Mouse (Mus musculus) fibroblast of lung, adult 2 months (primary cell): ENCODE data around the gene Scn4b.
A peak's percentile ranks its signal among the peaks of the same experiment; 100 is the strongest.

Experiments
- DNase-seq: peaks from one replicate; pipeline ENCODE4 v3.0.0-alpha.2; 2011; ENCODE audit warnings: low read depth

The Scn4b gene

DNA sequence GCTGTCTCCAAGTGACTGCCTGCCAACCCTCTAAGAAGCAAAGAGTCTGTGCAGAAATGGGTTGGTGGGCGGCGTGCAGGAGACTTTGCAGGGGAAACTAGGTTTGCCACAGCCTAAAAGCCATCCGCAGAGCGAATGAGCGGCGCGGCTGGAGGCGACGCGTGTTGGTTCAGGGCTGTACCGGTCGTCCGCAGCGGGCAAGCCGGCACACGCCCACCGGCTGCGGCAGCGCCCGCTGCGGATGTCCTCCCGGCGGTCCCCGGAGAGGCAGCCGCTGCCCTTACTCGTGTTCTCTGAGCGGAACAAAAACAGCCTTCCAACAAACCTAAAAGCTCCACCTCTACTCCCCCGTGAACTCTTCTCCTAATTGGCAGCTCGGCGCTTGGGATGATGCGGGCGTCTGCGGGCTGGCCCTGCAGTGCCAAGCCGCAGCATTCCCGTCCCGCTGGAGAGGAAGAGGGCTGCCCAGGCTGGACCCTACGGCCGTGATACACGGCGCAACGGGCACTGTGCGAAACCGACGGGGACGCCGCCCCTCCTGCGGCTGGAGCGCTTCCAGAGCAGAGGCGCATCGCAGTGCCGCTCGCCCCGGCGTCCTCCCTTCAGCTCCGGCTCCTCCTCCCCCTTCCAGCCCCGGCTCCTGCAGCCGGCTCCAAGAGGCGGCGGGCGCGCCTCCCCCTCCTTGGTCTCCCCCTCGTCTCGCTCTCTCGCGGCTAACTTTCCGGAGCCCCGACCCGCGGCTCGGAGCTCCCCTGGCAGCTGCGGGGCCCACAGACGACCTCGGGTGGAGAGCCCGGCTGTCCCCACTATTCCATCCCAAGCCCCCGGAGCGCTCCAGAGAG lies at the start of gene Scn4b:
Gene Scn4b (plus strand): TSS at position 205 of the 842 bp plus-strand sequence.
- DNase-seq, result no peak

DNA sequence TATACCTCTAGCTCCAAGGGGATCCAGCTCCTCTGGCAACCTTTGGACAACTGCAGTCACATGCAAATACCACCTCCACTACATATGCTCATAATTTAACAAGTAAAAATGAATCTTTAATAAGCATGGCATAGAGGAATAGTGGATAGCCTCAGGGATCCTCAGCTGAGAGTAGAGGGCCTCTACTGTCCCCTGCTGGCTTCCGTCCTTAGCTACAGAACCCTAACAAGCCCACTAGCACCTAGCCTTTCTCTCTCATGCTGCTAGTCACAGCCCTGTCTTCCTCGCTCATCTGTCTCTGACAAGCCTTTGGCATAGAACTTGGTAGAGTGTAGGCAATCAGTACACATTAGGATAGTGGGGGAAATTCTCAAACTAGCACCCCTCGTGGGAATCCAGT lies 47.4 kb upstream of the Scn4b start:
- DNase-seq, result no peak

DNA sequence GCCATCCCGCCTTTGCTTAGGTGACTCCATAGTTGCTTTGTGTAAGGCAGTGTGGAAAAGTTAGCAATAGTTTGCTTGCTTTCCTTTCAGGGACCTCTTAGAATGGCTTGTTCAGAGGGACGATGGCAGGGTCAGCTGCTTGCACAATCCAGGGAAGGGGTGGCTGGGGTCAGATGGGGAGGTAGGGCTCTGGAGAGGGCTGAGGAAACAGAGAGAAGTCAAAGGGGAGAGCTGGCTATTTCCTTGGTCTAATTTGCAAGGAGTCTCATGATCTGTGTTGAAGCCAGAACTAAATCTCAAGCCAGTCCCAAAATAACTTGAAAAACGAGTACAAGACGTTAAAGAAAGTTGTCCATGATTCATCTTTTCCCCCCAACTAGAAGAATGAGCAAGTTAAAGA lies 45.6 kb upstream of the Scn4b start:
- DNase-seq, result no peak

DNA sequence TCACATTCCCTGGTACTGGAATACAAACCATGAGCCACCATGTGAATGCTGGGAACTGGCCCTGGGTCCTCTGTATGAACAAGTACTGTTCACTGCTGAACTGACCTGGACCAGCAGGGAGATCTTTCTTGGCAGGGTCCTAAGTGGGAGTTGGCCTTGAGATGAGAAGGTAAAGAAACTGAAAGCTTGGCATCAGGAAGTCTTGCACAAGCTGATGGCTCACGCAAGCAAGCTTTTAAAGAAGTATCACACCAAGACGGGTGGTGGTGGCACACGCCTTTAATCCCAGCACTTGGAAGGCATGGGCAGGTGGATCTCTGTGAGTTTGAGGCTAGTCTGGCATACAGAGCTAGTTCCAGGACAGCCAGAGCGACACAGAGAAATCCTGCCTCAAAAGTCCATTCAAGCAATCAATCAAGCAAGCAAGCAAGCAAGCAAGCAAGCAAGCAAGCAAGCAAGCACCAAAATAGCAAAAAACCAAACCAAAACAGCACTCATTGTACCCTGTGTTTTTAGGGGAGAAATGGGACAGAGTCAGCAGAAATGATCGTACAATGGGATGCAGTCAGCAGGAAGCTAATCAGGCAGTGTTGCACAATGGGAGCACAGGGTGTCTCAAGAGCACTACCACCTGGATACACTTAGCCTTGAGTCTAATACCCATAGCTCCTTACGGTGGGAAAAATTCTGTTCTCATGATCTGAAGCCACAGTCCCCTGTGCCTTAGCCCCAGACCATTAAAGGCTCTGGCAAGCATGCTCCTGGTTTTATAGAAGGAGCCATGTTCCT lies 42.9 kb upstream of the Scn4b start:
- no peak for DNase-seq

DNA sequence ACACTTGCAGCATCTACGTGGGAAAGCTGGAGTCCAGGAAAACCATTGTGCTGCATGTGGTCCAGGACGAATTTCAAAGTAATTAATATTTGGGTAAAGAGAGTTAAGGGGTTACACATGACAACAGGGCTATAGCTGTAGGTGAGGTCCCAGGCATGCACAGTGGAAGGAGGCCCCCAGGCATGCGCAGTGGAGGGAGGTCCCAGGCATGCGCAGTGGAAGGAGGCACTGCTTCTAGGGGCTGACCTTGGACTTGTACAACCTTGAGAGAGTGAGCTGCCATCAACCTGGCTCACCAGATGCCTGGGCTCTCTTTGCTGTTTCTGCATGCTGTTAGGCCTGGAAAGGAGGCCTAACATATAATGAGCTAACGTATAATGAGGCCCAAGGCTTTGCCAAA lies 40.3 kb upstream of the Scn4b start:
- no peak for DNase-seq

DNA sequence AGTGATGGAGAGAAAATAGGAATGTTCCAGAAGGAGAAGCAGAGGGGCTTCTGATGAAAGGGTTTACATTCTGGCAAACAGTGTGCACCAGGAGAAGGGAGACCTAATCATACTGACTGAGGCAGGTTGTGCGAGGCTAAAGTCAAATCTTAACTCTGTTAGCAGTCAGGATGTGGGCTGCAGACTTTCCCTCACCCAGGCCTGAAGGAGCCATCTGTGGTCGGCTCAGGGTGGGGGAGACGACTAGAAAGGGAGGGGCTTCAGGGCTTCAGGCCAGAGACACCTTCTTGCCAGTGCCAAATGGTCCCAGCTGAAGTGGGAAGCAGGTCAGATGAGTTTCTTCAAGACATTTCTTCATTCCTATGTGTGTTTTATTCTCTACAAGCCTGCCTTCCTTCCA lies 39.8 kb upstream of the Scn4b start:
- DNase-seq, result no peak

DNA sequence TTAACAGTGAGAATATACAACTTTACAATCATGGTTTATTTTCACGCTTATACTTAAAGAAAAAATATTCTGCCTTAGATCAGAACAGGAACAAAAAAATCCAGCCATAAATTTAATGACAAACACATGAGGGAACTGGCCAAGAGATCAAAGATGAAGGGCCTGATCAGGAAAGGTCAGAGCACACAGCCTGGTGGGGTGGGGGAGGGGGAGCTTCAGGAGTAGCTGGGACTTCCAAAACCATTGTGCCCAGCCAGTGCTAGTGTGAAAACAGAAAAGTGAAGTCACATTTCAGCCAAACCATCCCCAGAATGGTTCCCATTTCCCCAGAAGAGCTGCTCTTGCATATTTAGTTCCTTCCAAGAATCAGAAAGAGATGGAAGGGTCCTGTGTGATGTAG lies 35.7 kb upstream of the Scn4b start:
- no peak for DNase-seq

DNA sequence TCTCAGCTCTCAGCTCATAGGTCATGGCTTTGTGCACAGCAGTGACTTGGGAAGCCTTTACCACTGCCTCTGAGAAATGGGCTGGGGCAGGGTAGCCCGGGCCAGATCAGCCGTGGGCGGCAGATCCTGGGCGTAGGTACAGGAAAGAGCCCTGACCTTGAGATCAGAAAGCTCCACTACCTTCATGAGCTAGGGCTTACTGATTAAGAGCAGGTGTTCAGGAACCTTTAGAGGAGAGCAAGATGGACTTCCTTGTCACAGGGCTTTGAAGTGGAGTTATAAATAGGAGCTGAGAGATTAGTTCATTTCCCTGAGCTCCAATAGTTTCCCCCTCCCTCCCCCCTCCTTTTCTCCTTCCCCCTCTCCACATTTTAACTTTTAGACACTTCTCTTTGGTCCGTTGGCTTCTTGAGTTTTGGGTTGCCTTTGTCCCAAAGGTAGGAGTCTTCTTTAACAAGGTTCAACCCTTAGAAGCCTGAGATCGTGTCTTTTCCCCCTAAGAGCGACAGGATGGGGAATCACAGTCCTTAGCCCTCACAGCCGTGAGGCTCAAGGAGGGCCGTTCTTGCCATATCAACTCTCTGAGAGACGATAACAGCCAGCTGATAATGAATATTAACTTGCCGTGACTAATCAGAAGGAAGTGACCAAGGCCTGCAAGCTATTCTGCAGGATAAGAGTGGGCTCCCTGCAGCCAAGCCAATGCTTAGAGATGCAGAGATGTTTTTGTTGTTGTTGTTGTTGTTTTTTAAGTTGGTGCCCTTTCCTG lies 34.8 kb upstream of the Scn4b start:
- DNase-seq, result no peak

DNA sequence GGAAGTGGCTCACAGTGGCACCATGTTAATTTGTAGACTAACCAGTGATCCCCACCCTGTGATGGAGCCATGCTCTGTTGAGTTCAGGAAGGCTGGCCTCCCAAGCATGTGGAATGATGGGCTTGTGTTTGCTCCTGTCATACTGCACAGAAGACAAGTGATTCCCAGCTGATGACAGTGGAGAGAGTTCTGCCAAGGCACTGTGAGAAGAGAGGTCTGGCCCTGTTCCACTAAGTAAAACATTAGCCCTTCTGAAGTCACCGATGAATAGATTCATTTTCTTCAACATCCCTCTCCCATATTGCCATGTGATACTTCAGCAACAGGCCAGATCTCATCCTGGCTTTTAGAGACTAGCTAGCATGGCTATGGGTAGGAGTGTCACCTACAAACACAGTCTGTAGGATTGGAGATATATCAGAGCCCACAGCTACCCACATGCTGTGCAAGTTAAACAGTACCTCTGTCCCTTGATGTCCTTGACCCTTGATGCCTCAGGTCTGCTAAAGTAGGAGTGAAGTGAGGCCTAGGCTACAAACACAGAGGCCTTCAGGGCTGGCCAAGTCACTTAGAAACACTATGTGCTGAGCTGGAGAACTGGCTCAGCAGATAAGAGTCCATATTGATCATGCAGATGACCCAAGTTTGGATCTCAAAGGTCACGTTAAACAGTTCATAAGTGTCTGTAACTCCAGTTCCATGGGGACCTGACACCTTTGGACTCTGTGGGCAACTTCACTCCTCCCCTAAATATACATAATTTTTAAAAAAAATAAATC lies 32.4 kb upstream of the Scn4b start:
- DNase-seq, result no peak

DNA sequence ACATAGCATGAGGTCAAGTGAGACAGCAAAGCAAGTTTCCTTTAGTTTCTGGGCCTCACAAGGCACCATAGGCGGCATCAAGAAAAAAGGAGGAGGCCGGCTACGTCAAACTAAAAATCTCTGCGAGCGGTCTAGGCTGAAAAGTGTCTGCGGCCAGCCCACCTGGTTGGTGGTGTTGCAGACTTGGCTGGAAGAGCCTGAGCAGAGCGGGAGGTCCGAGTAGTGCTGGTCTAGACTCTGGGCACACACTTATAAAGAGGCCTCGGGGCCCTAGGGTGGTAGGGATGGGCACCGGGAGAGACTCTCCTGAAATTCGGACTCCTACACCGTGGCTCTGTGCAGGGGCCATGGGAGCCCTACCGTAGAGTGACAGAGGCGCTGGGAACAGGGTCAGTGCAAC lies 22.5 kb upstream of the Scn4b start:
- no peak for DNase-seq

DNA sequence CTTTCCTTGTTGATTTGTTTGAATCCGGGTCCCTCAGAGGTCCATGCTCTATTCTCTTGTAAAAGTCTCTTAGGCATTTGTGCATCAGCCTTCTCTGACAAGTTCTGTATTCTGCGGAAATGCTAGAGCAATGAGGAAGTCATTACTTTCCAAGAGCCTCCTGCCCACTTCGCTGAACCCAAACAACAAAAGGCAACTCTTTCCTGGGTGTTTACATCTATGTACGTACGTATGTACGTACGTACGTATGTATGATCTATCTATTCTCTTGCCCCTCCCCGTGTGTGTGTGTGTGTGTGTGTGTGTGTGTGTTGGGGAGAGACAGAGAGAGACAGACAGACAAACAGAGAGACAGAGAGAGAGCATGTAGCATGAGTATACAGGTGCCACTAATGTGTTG lies 21.4 kb upstream of the Scn4b start:
- DNase-seq, result no peak

DNA sequence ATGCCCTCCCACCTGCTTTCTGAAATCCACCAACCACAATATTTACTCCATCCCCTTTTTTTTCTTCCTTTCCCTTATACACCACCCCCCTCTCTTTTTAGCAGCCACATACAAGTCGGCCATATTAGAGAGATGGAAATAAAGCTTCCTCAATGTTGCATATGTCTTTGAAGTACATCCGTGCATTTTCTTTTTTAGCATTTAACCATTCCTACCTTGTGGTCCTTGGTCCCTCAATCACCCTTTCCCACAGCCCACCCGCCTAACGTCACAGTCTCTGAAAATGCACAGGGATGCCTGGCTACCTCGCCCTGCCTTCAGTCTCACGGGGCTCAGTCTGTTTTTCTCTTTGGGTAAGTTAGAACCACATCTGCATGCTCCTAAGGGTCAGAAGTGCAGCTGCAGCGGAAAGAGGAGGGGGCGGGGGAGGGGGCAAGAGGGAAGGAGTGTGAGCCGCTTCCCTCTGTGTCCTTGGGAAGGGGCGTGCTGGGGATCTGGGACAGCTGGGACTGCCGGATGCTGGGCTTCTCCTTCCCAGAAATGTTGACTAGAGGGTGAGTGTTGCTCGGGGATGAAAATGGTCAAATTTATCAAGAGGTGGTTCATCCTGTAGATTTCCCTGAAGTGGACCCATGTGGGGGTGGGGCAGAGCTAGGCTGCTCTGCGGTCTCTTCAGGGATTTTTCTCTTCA lies 20.3 kb upstream of the Scn4b start, which contains the start of gene Scn2b:
Gene Scn2b (plus strand): TSS at position 42 of the 691 bp plus-strand sequence.
- DNase-seq, result no peak

DNA sequence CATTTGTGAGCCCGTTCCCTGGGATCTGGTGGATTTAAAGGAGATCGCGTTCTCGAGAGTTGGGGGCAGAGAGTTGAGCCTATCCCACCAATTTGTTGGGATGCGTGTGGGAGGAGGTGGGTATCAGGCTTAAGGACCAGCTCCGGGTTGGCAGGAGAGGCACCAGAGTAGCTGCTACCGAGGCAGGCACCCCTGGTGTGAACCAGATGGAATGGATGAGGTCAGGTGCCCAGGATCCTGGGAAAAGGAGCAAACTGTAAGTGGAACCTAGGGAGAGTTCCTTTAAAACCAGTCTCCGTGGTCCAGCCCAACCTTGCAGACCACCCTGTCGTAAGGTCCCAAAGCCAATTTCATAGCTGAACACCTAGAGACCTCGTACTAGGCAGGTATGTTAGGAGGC lies 19.6 kb upstream of the Scn4b start:
- DNase-seq, result no peak

DNA sequence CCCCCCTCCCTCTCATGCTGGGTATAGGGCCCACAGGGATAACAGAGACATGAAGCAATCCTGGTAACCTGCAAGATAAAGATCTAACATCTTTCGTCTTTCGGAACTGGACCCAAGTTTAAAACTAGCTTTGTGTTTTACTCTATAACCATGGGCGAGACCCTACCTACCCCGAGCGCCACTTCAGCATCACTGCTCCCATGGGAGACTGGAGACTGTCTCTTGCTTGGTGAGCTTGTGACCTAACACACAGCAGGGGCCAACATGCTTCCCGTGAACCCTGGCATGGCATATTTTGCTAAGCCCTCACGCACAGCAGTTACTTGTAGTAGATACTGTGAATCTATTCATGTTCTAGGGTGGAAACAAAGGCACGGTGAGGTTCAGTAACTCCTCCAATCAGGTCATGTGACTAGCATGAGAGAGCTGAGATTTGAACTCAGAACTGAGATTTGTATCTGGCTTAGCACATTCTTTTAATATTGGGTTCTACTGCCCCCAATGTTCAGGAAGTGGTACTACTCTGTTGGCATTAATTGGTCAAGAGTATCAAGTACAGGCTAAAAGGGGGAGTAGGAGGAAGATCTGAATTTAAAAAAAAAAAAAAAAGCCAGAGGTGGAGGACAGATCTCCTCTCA lies 18.8 kb upstream of the Scn4b start:
- no peak for DNase-seq

DNA sequence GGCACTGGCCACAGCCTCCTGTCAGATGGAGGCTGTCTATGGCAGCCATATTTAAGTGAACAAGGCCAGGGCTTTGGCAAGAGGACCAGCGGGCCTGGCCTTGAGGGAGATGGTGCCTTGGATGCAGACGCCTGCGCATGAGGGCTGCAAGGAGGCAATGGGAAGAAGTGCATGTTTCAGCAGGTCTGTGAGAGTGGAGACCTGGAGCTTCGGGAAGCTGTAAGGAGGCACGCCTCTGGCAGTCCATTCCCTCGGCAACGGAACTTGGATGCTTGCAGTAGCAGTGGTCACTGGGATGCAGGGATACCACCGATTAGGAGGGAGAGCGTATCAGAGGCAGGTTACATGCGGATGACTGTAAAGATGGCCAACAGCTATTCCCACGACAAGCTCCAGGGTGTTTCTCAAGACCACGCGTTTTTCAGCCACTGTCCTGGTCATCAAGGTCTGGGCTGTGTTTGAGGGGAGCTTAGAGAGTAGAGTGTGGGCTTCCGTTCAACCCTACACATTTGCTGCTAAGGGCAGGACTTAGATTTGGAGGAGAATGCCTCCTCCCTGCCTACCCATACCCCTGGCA lies 18.2 kb upstream of the Scn4b start:
- no peak for DNase-seq

DNA sequence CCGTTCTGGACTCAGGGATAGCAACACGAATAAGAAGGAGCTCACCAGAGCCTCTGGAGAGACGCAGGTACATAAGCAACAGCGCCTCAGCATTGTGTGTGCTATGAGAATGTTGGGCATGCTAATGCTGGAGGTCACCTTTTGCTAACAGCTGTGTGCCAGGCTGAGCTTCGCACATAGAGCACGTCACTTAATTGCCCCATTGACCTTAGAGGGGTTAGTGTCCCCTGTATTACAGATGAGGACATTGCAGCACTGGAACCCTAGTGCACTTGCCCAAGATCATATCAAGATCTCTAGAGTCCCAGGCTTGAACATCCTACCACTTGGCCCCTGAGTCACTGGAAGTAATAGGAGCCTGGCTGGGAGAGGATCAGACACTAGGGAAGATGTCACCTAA lies 17.6 kb upstream of the Scn4b start:
- DNase-seq, result no peak

DNA sequence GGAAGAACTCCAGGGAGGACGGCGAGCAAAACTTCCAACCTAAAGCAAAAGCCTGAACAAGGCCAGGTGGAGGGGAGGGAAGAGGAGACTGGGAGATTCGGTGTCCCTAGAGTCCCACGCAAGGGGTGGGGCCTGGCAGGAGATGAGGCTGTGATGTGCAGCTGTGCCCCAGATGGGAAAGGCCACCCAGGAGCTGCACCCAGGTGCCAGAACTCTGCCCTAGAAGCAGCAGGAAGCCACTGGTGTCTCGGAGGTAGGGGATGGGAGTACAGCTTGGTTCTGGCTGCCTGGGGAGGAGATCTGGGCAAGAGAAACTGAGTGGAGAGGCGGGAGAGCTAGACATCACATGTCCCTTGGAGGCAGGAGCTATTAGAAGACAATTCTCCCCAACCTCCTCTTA lies 17.2 kb upstream of the Scn4b start:
- no peak for DNase-seq

DNA sequence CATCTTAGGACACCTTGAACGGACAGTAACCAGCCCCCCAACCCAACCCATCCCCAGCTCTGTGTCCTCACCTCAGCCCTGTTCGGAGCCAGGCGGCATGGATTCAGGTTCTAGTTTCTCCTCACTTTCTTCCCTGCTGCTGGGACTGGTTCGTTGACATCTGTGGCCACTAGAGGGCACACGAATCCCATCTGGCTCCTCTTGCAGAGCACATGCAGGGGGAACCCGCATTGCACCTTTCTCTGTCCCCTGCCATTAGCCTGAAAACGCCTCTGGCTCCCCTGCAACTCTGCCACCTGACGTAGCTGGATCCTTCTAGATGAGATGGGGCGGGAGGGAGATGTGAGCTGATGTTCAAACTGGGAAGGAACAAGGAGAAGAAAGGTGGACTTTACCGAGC lies 16.4 kb upstream of the Scn4b start:
- DNase-seq, result peak; percentile 6

DNA sequence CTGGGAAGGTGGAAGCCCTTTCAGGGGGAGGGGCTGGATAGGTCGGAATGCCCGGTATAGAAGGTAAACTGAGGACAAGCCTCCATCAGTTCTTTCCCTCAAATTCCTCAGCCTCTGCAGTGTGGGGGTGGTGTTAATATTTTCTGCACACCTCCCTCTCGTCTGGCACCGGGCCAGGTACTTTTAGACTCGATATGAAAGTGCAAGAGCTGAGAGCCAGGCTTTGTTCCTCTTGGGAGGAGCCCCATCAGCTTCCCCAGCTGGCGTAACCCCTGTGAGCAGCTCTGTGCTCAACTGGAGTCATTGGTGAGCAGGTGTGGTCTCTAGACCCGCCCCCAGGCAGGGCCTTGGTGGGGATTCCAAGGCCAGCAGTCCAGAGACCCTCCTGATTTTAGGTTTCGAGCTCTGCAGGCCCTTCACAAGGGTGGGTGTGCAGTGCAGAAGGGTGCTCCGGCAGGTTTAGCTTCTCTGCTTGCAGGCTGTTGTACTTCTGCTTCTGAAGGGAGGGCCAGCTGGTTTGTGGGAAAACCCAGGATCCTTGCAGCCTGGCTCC lies 15.9 kb upstream of the Scn4b start:
- no peak for DNase-seq

DNA sequence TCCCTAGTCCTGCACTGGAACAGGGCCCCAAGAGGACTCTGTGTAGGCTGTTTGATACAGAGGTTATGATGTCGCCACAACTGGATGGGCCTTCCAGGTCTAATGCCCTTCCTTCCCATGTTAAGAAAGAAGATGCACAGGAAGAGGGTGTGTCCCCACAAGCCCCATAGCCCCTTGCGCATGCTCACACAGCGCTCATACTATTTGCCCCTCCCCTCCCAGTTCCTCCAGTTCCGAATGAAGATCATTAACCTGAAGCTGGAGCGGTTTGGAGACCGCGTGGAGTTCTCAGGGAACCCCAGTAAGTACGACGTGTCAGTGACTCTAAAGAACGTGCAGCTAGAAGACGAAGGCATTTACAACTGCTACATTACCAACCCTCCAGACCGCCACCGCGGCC lies 13.0 kb upstream of the Scn4b start:
- DNase-seq, result no peak
